Mouse (Mus musculus) MEL (cell line): ENCODE measurements at regions not wholly inside any gene's neighbourhood (a gene's known extent, or its start where the extent isn't known, plus 50 kb on each side); places are given as distances from the start of the nearest gene placed in this dataset.

Source experiments
- DNase-seq: peaks from one replicate; pipeline ENCODE4 v3.0.0; 2011; ENCODE audit warnings: low read depth, low spot score
- H3K27ac ChIP-seq: 2 replicates; pipeline ENCODE4 v1.5.1; 2012; ENCODE audit warnings: low read depth, mild to moderate bottlenecking, control low read depth, low read length, moderate library complexity; ENCODE audit not compliant: control insufficient read depth
- H3K27me3 ChIP-seq, 2 experiments: fragments of 150-350 bp in 1 of 2; sonication (generic) in 1 of 2; 2 replicates each; pipeline ENCODE4 v1.6.1; 2012; ENCODE audit warnings: low read length in 2 of 2, mild to moderate bottlenecking in 2 of 2, improper control_type of control experiment in 1 of 2, moderate library complexity in 1 of 2; ENCODE audit not compliant: insufficient read depth in 2 of 2, control insufficient read depth in 1 of 2
- H3K36me3 ChIP-seq, 2 experiments: 2 replicates each; pipeline ENCODE4 v1.6.1; 2012 to 2014; ENCODE audit warnings: low read length in 2 of 2, improper control_type of control experiment in 1 of 2, inconsistent platforms in 1 of 2, mild to moderate bottlenecking in 1 of 2; ENCODE audit not compliant: insufficient read depth in 2 of 2, control insufficient read depth in 1 of 2
- H3K4me1 ChIP-seq, 2 experiments: fragments of 150-350 bp in 1 of 2; sonication (generic) in 1 of 2; 2 replicates each; pipeline ENCODE4 v1.6.1; 2012; ENCODE audit warnings: low read length in 2 of 2, improper control_type of control experiment in 1 of 2, mild to moderate bottlenecking in 1 of 2; ENCODE audit not compliant: insufficient read depth in 2 of 2, control insufficient read depth in 1 of 2
- H3K4me3 ChIP-seq, 2 experiments: fragments of 150-350 bp in 1 of 2; sonication (generic) in 1 of 2; 2 replicates each; pipeline ENCODE4 v1.5.1; 2012; ENCODE audit warnings: low read depth in 2 of 2, low read length in 2 of 2, mild to moderate bottlenecking in 2 of 2, moderate library complexity in 2 of 2, control low read depth in 1 of 2, improper control_type of control experiment in 1 of 2; ENCODE audit not compliant: control insufficient read depth in 1 of 2, insufficient read depth in 1 of 2
- H3K79me2 ChIP-seq: 2 replicates; pipeline ENCODE4 v1.6.1; 2012; ENCODE audit warnings: mild to moderate bottlenecking, low read length, moderate library complexity; ENCODE audit not compliant: control insufficient read depth, poor library complexity, insufficient read depth
- H3K9ac ChIP-seq: 2 replicates; pipeline ENCODE4 v1.6.1; 2012; ENCODE audit warnings: low read depth, mild to moderate bottlenecking, control low read depth, low read length, moderate library complexity; ENCODE audit not compliant: control insufficient read depth, poor library complexity, severe bottlenecking
- H3K9me3 ChIP-seq: fragments of 150-350 bp; sonication (generic); replicated peaks from 2 replicates; pipeline ENCODE4 v1.6.1; 2012; ENCODE audit warnings: mild to moderate bottlenecking, low read length, improper control_type of control experiment, moderate library complexity; ENCODE audit not compliant: insufficient read depth
- E2F4 ChIP-seq: IDR thresholded peaks from 2 replicates; pipeline ENCODE4 v1.6.1; 2011; ENCODE audit warnings: low read depth, low read length, improper control_type of control experiment, borderline replicate concordance
- GABPA ChIP-seq: IDR thresholded peaks from 2 replicates; pipeline ENCODE4 v1.6.1; 2012; ENCODE audit warnings: low read depth, mild to moderate bottlenecking, inconsistent platforms, low read length, improper control_type of control experiment, moderate library complexity
- MAFK ChIP-seq: IDR thresholded peaks from 2 replicates; pipeline ENCODE4 v1.6.1; 2011; ENCODE audit warnings: low read depth, mild to moderate bottlenecking, low read length, improper control_type of control experiment, borderline replicate concordance
- MAZ ChIP-seq: IDR thresholded peaks from 2 replicates; pipeline ENCODE4 v1.6.1; 2012; ENCODE audit warnings: low read depth, mild to moderate bottlenecking, inconsistent platforms, low read length, improper control_type of control experiment
- POLR2AphosphoS2 ChIP-seq: IDR thresholded peaks from 2 replicates; pipeline ENCODE4 v1.6.1; 2011; ENCODE audit warnings: low read length, improper control_type of control experiment
- POLR2AphosphoS5 ChIP-seq: IDR thresholded peaks from 2 replicates; pipeline ENCODE4 v1.6.1; 2012; ENCODE audit warnings: low read depth, borderline replicate concordance, mild to moderate bottlenecking, inconsistent platforms, low read length, moderate library complexity, mixed read lengths
- SIN3A ChIP-seq: IDR thresholded peaks from 2 replicates; pipeline ENCODE4 v1.6.1; 2012; ENCODE audit warnings: low read length, improper control_type of control experiment, inconsistent platforms
- TAL1 ChIP-seq: IDR thresholded peaks from 2 replicates; pipeline ENCODE4 v1.6.1; 2012; ENCODE audit warnings: mild to moderate bottlenecking, inconsistent platforms, low read length, moderate library complexity, mixed read lengths
- ZKSCAN1 ChIP-seq: IDR thresholded peaks from 2 replicates; pipeline ENCODE4 v1.6.1; 2012; ENCODE audit warnings: low read depth, mild to moderate bottlenecking, inconsistent platforms, low read length, improper control_type of control experiment, moderate library complexity
- ZNF384 ChIP-seq: IDR thresholded peaks from 2 replicates; pipeline ENCODE4 v1.6.1; 2012; ENCODE audit warnings: low read depth, mild to moderate bottlenecking, inconsistent platforms, low read length, improper control_type of control experiment

DNA sequence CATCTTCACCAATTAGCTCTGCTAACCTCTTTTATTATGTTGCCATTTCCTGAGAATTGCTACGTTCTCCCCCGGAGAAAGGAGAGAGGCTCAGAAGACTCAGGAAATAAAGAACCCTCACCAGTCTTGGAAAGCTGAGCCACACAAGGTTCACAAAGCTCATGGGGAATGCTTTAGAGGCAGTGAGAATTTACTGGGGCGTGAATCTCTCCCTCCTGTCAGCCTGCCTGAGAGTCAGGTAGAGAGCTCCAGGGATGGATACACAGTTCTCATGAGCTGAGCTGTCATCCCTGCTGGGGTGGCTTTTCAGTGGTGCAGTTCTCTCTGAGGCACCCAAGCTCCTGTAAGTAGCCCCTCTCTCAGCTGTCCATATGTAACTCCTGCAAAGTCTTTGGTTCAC, 203.0 kb upstream of the Ndst3 start:
- no peaks in the 10 kb centered on the region for H3K79me2 ChIP-seq
- no peak for TF ChIP-seq TAL1
- no peaks in the 10 kb centered on the region for H3K27me3 ChIP-seq
- no peaks in the 10 kb centered on the region for H3K36me3 ChIP-seq
- H3K4me1 ChIP-seq = no peaks in the 10 kb centered on the region
- DNase-seq = no peak
- no peaks in the 10 kb centered on the region for H3K9me3 ChIP-seq
- no peak overlapping the region for H3K4me3 ChIP-seq
- H3K9ac ChIP-seq = no peak overlapping the region
- no peak overlapping the region for H3K27ac ChIP-seq

- TF ChIP-seq POLR2AphosphoS5 (no peak), ZKSCAN1 (no peak), SIN3A (no peak), ZNF384 (no peak), POLR2AphosphoS2 (no peak)
- Histone ChIP-seq H3K9ac (no peak overlapping the region), H3K4me1 (no peaks in the 10 kb centered on the region), H3K79me2 (no peaks in the 10 kb centered on the region), H3K27ac (no peak overlapping the region), H3K27me3 (no peaks in the 10 kb centered on the region), H3K4me3 (no peak overlapping the region), H3K9me3 (no peaks in the 10 kb centered on the region), H3K36me3 (no peaks in the 10 kb centered on the region)
- no peak for DNase-seq
Observed at GRCm38 (mm10) chr3:123905928-123906721, 215.5 kb upstream of the Ndst3 start.

GRCm38 (mm10) chr3:123918140-123918539, 227.5 kb upstream of the Ndst3 start:
- Histone ChIP-seq H3K36me3 (no peaks in the 10 kb centered on the region), H3K9ac (no peak overlapping the region), H3K27ac (no peak overlapping the region), H3K4me1 (no peaks in the 10 kb centered on the region), H3K9me3 (no peaks in the 10 kb centered on the region), H3K27me3 (no peaks in the 10 kb centered on the region), H3K4me3 (no peak overlapping the region), H3K79me2 (no peaks in the 10 kb centered on the region)
- TF ChIP-seq MAZ (no peak), E2F4 (no peak), SIN3A (no peak), GABPA (no peak), MAFK (no peak)
- DNase-seq = no peak
